Mouse (Mus musculus) megakaryocyte, embryonic 14.5 days (primary cell): ENCODE measurements at regions not wholly inside any gene's neighbourhood (a gene's known extent, or its start where the extent isn't known, plus 50 kb on each side); places are given as distances from the start of the nearest gene placed in this dataset.

Source experiments
- FLI1 ChIP-seq: IDR thresholded peaks from 2 replicates; pipeline ENCODE4 v1.6.1; 2012; ENCODE audit warnings: low read length, inconsistent platforms, mixed read lengths
- GATA1 ChIP-seq: IDR thresholded peaks from 3 replicates; pipeline ENCODE4 v1.6.1; 2012; ENCODE audit warnings: mixed read lengths, low read length, inconsistent platforms, borderline replicate concordance

- no peak for TF ChIP-seq GATA1
- TF ChIP-seq FLI1: no peak
Observed at GRCm38 (mm10) chr1:194881556-194882223, 56.9 kb upstream of the Cd34 start.
